Mouse (Mus musculus): ENCODE measurements around the gene Ipp. TPM values are rescaled to one million over a fixed set of nuclear protein-coding genes. Genes with fewer than 3 reads are reported as not detected.

The Ipp gene
- polyA plus RNA-seq, 1 experiment from 2014 or later = 17.3 TPM

Other genes starting within 250 kb of the Ipp start
- 12.7 and 14.4 TPM in 2 replicates for gene Mast2, start 43.4 kb upstream of the Ipp start, polyA plus RNA-seq (2015; fragmentation: Nextera tagmentation; extraction: Ambion mirVana)
- gene Tmem69, start 48.4 kb downstream of the Ipp start, polyA plus RNA-seq (2015; fragmentation: Nextera tagmentation; extraction: Ambion mirVana) = 27.4 and 27.5 TPM in 2 replicates
- 40.5 and 40.7 TPM in 2 replicates for gene Gpbp1l1, start 50.1 kb downstream of the Ipp start, polyA plus RNA-seq (2015; fragmentation: Nextera tagmentation; extraction: Ambion mirVana)
- 3.6 and 4.8 TPM in 2 replicates for gene Ccdc17, start 89.1 kb downstream of the Ipp start, polyA plus RNA-seq (2015; fragmentation: Nextera tagmentation; extraction: Ambion mirVana)
- 175 and 180 TPM in 2 replicates for gene Nasp, start 120.4 kb downstream of the Ipp start, polyA plus RNA-seq (2015; fragmentation: Nextera tagmentation; extraction: Ambion mirVana)
- gene Akr1a1, start 144.1 kb downstream of the Ipp start, polyA plus RNA-seq (2015; fragmentation: Nextera tagmentation; extraction: Ambion mirVana) = 721 and 765 TPM in 2 replicates
- gene Prdx1, start 178.0 kb downstream of the Ipp start, polyA plus RNA-seq (2015; fragmentation: Nextera tagmentation; extraction: Ambion mirVana) = 1,497 and 1,602 TPM in 2 replicates
- 27.2 and 27.9 TPM in 2 replicates for gene Mmachc, start 200.9 kb downstream of the Ipp start, polyA plus RNA-seq (2015; fragmentation: Nextera tagmentation; extraction: Ambion mirVana)
- 30.3 and 31.7 TPM in 2 replicates for gene Ccdc163, start 201.0 kb downstream of the Ipp start, polyA plus RNA-seq (2015; fragmentation: Nextera tagmentation; extraction: Ambion mirVana)
- 7.6 and 7.7 TPM in 2 replicates for gene Tesk2, start 213.4 kb downstream of the Ipp start, polyA plus RNA-seq (2015; fragmentation: Nextera tagmentation; extraction: Ambion mirVana)

Measured in kidney, embryonic 15.5 days (tissue).